Mouse (Mus musculus) hindlimb bud, embryonic 11.5 days (tissue): ENCODE data around the gene AA792892.
"Not testable (repeated sequence)": the region's sequence is repeated elsewhere in the genome, so short reads cannot be mapped to it uniquely, and the experiment has no call there.

Experiments used
- DNase-seq: peaks from one replicate; pipeline ENCODE4 v3.0.0-alpha.2; 2012; ENCODE audit warnings: low read depth, low spot score; ENCODE audit errors: extremely low spot score

The AA792892 gene

DNA sequence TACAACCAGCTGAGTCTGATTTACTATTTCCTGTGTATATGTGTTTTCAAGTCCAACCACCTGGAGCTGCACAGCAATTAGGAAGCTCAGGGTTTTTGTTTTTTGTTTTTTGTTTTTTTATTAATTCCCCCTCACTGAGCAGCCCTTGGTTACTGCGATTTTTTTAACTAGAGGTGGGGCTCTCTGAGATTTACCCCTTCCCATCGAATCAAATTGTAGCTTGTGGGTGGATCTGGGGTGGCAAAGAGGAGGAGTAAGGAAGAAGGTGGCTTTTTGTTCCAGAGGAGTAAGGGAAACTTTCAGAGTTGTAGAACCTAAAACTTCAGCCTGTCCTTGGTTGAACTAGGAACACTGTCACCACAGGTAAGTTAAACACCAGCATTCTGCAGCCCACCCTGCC, at the start of gene AA792892:
Gene AA792892 (plus strand): TSS at position 301 of the 400 bp plus-strand sequence.
- not testable (repeated sequence) for DNase-seq

DNA sequence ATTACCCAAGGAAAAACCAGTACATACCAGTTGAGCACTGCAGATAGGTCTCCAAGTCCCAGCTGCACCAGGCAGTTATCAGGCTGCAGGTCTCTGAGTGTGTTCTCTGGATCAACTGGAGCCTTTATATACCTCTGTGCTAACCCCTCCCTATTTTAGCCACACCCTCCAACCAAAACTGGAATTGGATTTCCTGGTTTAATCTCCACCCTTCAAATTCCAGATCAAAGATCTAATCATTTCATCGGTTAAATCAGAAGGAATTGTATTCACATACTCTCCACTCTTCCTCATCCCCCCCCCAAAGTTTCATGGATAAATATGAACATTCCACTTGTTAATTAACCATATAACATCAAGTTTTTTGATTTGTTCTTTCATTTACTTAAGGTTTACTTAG, 32.9 kb upstream of the AA792892 start, which contains the start of gene A430089I19Rik:
Gene A430089I19Rik (minus strand): TSS at position 101 of the 400 bp plus-strand sequence.
- not testable (repeated sequence) for DNase-seq

DNA sequence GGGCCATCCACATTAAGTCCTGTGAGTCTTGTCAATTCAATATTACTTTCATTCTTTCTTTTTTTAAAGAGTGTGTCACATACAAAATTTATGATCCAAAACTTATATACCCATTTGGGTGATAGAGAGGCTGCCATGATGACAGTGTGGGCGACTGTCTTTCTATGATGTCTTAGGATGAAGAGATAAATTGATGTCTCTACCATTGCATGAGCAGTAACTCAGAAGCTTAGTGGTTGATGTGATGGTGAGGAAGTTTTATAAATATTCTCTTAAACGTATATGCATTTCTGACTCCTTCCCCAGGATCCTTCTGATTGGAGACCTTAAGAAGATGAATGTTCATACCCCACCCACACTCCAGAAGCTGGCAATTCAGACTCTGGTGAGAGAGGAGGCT, 25.4 kb upstream of the AA792892 start, which contains the start of gene Gm6502:
Gene Gm6502 (plus strand): TSS at position 301 of the 400 bp plus-strand sequence.
- DNase-seq = not testable (repeated sequence)
